Mouse (Mus musculus) Patski (cell line): ENCODE measurements around the gene Psma5. TPM values are rescaled to one million over a fixed set of nuclear protein-coding genes. Genes with fewer than 3 reads are reported as not detected.
A peak's percentile ranks its signal among the peaks of the same experiment; 100 is the strongest.

ENCODE experiments used
- ATAC-seq: fragments of 100-300 bp; one replicate; pipeline ENCODE4 v1.8.0; 2021
- CTCF ChIA-PET: fragments of 350-600 bp; sonication (Branson Sonifier 250); formaldehyde crosslinking; loops from one replicate; lab custom pipeline; 2022; ENCODE audit warnings: inconsistent platforms; lab: Charles Lee
- POLR2A ChIA-PET: fragments of 350-600 bp; sonication (Branson Sonifier 250); formaldehyde crosslinking; loops from one replicate; lab custom pipeline; 2022; ENCODE audit warnings: antibody characterized with exemption, inconsistent platforms; lab: Charles Lee
- DNase-seq: peaks from one replicate; pipeline ENCODE4 v3.0.0-alpha.2; 2011; ENCODE audit warnings: low read depth, low spot score
- H3K27me3 ChIP-seq: fragments of 371-371 bp; one replicate; pipeline ENCODE4 v1.5.1; 2021
- CTCF ChIP-seq: fragments of 100-300 bp; IDR thresholded peaks from one replicate; pipeline ENCODE4 v1.5.1; 2021
- in situ Hi-C: fragments of 300-500 bp; cut with MboI; formaldehyde crosslinking; loops from 3 replicates; pipeline ENCODE4 v1.11.1; 2018; ENCODE audit warnings: low pct_unique_long_range_greater_than_20kb, mixed read lengths
- polyA plus RNA-seq: library from polyadenylated mRNA; unstranded; gene quantifications from one replicate; pipeline ENCODE4 v1.2.3, GENCODE M21; 2021

Psma5 gene
- polyA plus RNA-seq, 1 experiment from 2014 or later, result 239 TPM

- ChIA-PET CTCF (interaction anchor here (0.6 to 7.0 kb wide), 37 partner anchors 9 to 279 kb away, joined by 3 to 100 read pairs (median 6); partner anchors contain the start of genes Mybphl, Psma5 and Psrc1), POLR2A (interaction anchor here (0.6 to 4.0 kb wide), 8 partner anchors 8 to 107 kb away, joined by 3 to 18 read pairs (median 5); partner anchors contain the start of gene Psrc1)
- no peaks in the 10 kb centered on the region for H3K27me3 ChIP-seq
- in situ Hi-C loops, result no loop called here
- DNase-seq (no peak), ATAC-seq (no peak)
- peak; percentile 71 for TF ChIP-seq CTCF
These were observed 25.9 kb downstream of the Psma5 start for GRCm38 (mm10) chr3:108282401-108283240.

- in situ Hi-C loops, result no loop called here
- POLR2A ChIA-PET, result interaction anchor here (1.2 to 4.0 kb wide), 7 partner anchors 8 to 106 kb away, joined by 3 to 18 read pairs (median 4); partner anchors contain the start of gene Psrc1
- peak; percentile 20 for DNase-seq
- CTCF ChIA-PET, result interaction anchor here (0.7 to 7.0 kb wide), 17 partner anchors 9 to 118 kb away, joined by 3 to 100 read pairs (median 7); partner anchors contain the start of genes Psma5 and Psrc1
- peak; percentile 2 for ATAC-seq
- H3K27me3 ChIP-seq, result no peaks in the 10 kb centered on the region
- no peak for TF ChIP-seq CTCF
These were observed 26.5 kb downstream of the Psma5 start for GRCm38 (mm10) chr3:108283241-108283561.

GRCm38 (mm10) chr3:108283781-108284601 lies 27.3 kb downstream of the Psma5 start, which contains the start of gene Sort1:
Gene Sort1, plus strand, starts transcription at chr3:108284082.
- DNase-seq (peak; percentile 46), ATAC-seq (peak; percentile 91)
- in situ Hi-C loops, result no loop called here
- POLR2A ChIA-PET, result interaction anchor here (0.5 to 4.0 kb wide), 7 partner anchors 9 to 105 kb away, joined by 3 to 18 read pairs (median 3); no protein-coding TSS in a partner anchor
- H3K27me3 ChIP-seq, result no peaks in the 10 kb centered on the region
- TF ChIP-seq CTCF, result no peak
- CTCF ChIA-PET, result interaction anchor here (1.0 to 7.0 kb wide), 3 partner anchors 92 to 104 kb away, joined by 3 to 100 read pairs (median 17); no protein-coding TSS in a partner anchor

GRCm38 (mm10) chr3:108285078-108285711 lies 28.5 kb downstream of the Psma5 start:
- ChIA-PET POLR2A (interaction anchor here (0.8 to 1.6 kb wide), 2 partner anchors 11 to 65 kb away, joined by 3 read pairs; no protein-coding TSS in a partner anchor), CTCF (interaction anchor here (0.9 to 7.0 kb wide), 2 partner anchors 10 to 103 kb away, joined by 4 to 100 read pairs; no protein-coding TSS in a partner anchor)
- in situ Hi-C loops, result no loop called here
- DNase-seq, result no peak
- ATAC-seq, result no peak
- H3K27me3 ChIP-seq, result no peaks in the 10 kb centered on the region
- TF ChIP-seq CTCF, result no peak

- TF ChIP-seq CTCF, result no peak
- POLR2A ChIA-PET, result interaction anchor here (0.6 to 0.7 kb wide), 3 partner anchors 19 to 197 kb away, joined by 3 to 8 read pairs (median 3); no protein-coding TSS in a partner anchor
- no peaks in the 10 kb centered on the region for H3K27me3 ChIP-seq
- ATAC-seq (no peak), DNase-seq (no peak)
- in situ Hi-C loops, result no loop called here
- CTCF ChIA-PET, result no interaction called here
These were observed 30.1 kb downstream of the Psma5 start for GRCm38 (mm10) chr3:108286671-108287439.

GRCm38 (mm10) chr3:108287811-108288805 lies 31.4 kb downstream of the Psma5 start:
- no peaks in the 10 kb centered on the region for H3K27me3 ChIP-seq
- TF ChIP-seq CTCF, result no peak
- DNase-seq, result no peak
- in situ Hi-C loops, result no loop called here
- POLR2A ChIA-PET, result interaction anchor here (0.7 kb wide), 1 partner anchor 49 kb away, joined by 3 read pairs; no protein-coding TSS in a partner anchor
- ATAC-seq, result no peak
- CTCF ChIA-PET, result interaction anchor here (0.8 to 4.4 kb wide), 2 partner anchors 101 to 113 kb away, joined by 3 to 19 read pairs; no protein-coding TSS in a partner anchor

GRCm38 (mm10) chr3:108289311-108290130 lies 32.8 kb downstream of the Psma5 start:
- no peak for ATAC-seq
- no peaks in the 10 kb centered on the region for H3K27me3 ChIP-seq
- ChIA-PET CTCF (interaction anchor here (0.8 to 4.4 kb wide), 2 partner anchors 100 to 112 kb away, joined by 3 to 19 read pairs; no protein-coding TSS in a partner anchor), POLR2A (no interaction called here)
- in situ Hi-C loops, result no loop called here
- TF ChIP-seq CTCF, result no peak
- DNase-seq, result no peak
